ENCODE assay signal across 10 mouse cellular contexts in the genomic region with DNA sequence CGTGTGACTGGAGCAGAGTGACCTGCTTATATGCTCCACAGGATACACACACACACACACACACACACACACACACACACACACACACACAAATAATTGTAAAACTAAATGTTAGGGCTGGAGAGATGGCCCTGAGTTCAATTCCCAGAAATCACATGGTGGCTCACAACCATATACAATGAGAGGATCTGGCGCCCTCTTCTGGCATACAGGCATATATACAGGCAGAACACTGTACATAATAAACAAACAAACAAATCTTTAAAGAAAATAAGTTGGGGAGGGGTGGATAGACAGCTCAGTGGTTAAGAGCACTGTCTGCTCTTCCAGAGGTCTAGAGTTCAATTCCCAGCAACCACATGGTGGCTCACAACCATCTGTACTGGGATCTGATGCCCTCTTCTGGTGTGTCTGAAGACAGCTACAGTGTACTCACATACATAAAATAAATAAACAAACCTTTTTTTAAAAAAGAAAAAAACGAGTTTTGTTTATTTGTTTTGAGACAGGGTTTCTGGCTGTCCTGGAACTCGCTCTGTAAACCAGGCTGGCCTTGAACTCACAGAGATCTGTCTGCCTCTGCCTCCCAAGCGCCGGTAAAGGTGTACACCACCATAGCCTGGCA. TPM values are rescaled to one million over a fixed set of nuclear protein-coding genes. Genes with fewer than 3 reads are reported as not detected.
A peak's percentile ranks its signal among the peaks of the same experiment; 100 is the strongest.
DNase-seq lines count a peak whose midpoint lies in the region; ATAC-seq and TF ChIP-seq lines count a peak whose summit lies in the region.
"Not testable (repeated sequence)": the region's sequence is repeated elsewhere in the genome, so short reads cannot be mapped to it uniquely, and the experiment has no call there.
"Had no signal": no experiment of that assay in that cellular context is flagged by ENCODE, and none has a peak within 500 bp of the region (broad histone marks: within the 10 kb centered on the region; RNA-seq: fewer than 3 reads in every experiment).

No protein-coding gene starts in this region.

- not testable (repeated sequence) for H3K9me3 ChIP-seq in ES-Bruce4 (replicated peaks; ENCODE audit: control insufficient read depth, insufficient read depth, low read length, poor library complexity, severe bottlenecking); forebrain, embryonic 11.5 days (ENCODE audit: control insufficient read depth, low read length); kidney, embryonic 16.5 days (ENCODE audit: low read length); liver, embryonic 14.5 days (ENCODE audit: control insufficient read depth, low read length); midbrain, embryonic 15.5 days; stomach, embryonic 16.5 days (replicated peaks; ENCODE audit: control insufficient read depth, low read length)

- ATAC-seq in forebrain, embryonic 11.5 days (replicated peaks; ENCODE audit: low FRiP score); kidney, embryonic 16.5 days (ENCODE audit: low FRiP score, low TSS enrichment); stomach, embryonic 16.5 days (ENCODE audit: insufficient read depth, low FRiP score): not testable (repeated sequence)
- peak; percentile 43 for ATAC-seq in liver, embryonic 14.5 days (ENCODE audit: insufficient read depth)
- ATAC-seq in midbrain, embryonic 15.5 days (replicated peaks), result peak; percentile 1; the same call in 1 of the 2 replicates

- DNase-seq in cerebellum, adult 2 months; forebrain, embryonic 11.5 days (ENCODE audit: low spot score); liver, embryonic 14.5 days (ENCODE audit: low read depth in 3 of 3, low spot score in 3 of 3): not testable (repeated sequence)
- peak; percentile 41 for DNase-seq in heart, postnatal 4 days

- WGBS in cerebellum, adult 2 months, result 27% methylated on average over 6 of the region's 6 CpGs
- whole genome bisulfite sequencing in forebrain, embryonic 11.5 days, result 37% methylated on average over 6 of the region's 6 CpGs
- 36% methylated on average over 6 of the region's 6 CpGs for WGBS in kidney, embryonic 16.5 days
- 22% methylated on average over 6 of the region's 6 CpGs for WGBS in liver, embryonic 14.5 days (ENCODE audit: insufficient replicate concordance)
- WGBS in midbrain, embryonic 15.5 days, result 36% methylated on average over 6 of the region's 6 CpGs
- WGBS in stomach, embryonic 16.5 days, result 31% methylated on average over 6 of the region's 6 CpGs

- not testable (repeated sequence) for H3K9ac ChIP-seq in ES-Bruce4 (ENCODE audit: low read depth, poor library complexity, severe bottlenecking); forebrain, embryonic 11.5 days (ENCODE audit: low read length); kidney, embryonic 16.5 days (replicated peaks; ENCODE audit: low read length); liver, embryonic 14.5 days (replicated peaks); midbrain, embryonic 15.5 days; stomach, embryonic 16.5 days (ENCODE audit: low read length)

- peak overlapping the region; percentile 92 for H3K4me3 ChIP-seq in ES-Bruce4 (ENCODE audit: low read depth, low read length)
- H3K4me3 ChIP-seq in cerebellum, adult 2 months (replicated peaks; ENCODE audit: insufficient read depth, low read depth, low read length), result peak overlapping the region; percentile 70
- peak overlapping the region; percentile 76; the same call in 1 of the 2 replicates for H3K4me3 ChIP-seq in forebrain, embryonic 11.5 days (ENCODE audit: low read depth, low read length)
- H3K4me3 ChIP-seq in kidney, embryonic 16.5 days (ENCODE audit: low read length), result peak overlapping the region; percentile 58; the same call in 1 of the 2 replicates
- peak overlapping the region; percentile 22 to 60; a peak in 3 of 4 replicates for H3K4me3 ChIP-seq in liver, embryonic 14.5 days (ENCODE audit: insufficient read depth in 1 of 2, low read depth in 2 of 2, low read length in 2 of 2)
- peak overlapping the region; percentile 87 for H3K4me3 ChIP-seq in midbrain, embryonic 15.5 days
- 0 out of 2 replicates have a peak overlapping the region, but pooled peaks have one; percentile 61 for H3K4me3 ChIP-seq in stomach, embryonic 16.5 days (replicated peaks; ENCODE audit: low read length)

- H3K4me2 ChIP-seq in forebrain, embryonic 11.5 days (ENCODE audit: low read depth, low read length, severe bottlenecking), result peak overlapping the region; percentile 86; the same call in 1 of the 2 replicates
- H3K4me2 ChIP-seq in kidney, embryonic 16.5 days (replicated peaks; ENCODE audit: low read depth, low read length), result peak overlapping the region; percentile 97
- peak overlapping the region; percentile 98 for H3K4me2 ChIP-seq in liver, embryonic 14.5 days (ENCODE audit: low read depth)
- H3K4me2 ChIP-seq in midbrain, embryonic 15.5 days, result peak overlapping the region; percentile 64
- H3K4me2 ChIP-seq in stomach, embryonic 16.5 days (ENCODE audit: low read depth, low read length), result peak overlapping the region; percentile 99

- H3K36me3 ChIP-seq in ES-Bruce4 (ENCODE audit: control insufficient read depth, insufficient read depth, low read length, poor library complexity, severe bottlenecking); forebrain, embryonic 11.5 days (ENCODE audit: control insufficient read depth, insufficient read depth, low read length); kidney, embryonic 16.5 days (ENCODE audit: insufficient read depth, low read length); liver, embryonic 14.5 days (replicated peaks; ENCODE audit: control insufficient read depth, insufficient read depth, low read depth); midbrain, embryonic 15.5 days (replicated peaks); stomach, embryonic 16.5 days (ENCODE audit: control insufficient read depth, insufficient read depth, low read length): not testable (repeated sequence)

- not testable (repeated sequence) for TF ChIP-seq EP300 in ES-Bruce4 (IDR thresholded peaks at IDR 0.05; ENCODE audit: insufficient read depth, low read depth, low read length); liver, embryonic 14.5 days (IDR thresholded peaks at IDR 0.05; ENCODE audit: low read depth)

- not testable (repeated sequence) for H3K27me3 ChIP-seq in ES-Bruce4 (ENCODE audit: control insufficient read depth, insufficient read depth, low read length, poor library complexity, severe bottlenecking); cerebellum, adult 2 months (ENCODE audit: control insufficient read depth, insufficient read depth, low read length)
- H3K27me3 ChIP-seq in forebrain, embryonic 11.5 days (ENCODE audit: control insufficient read depth, insufficient read depth, low read length), result peaks cover 36% of the 10 kb centered on the region
- peaks cover 50% of the 10 kb centered on the region for H3K27me3 ChIP-seq in kidney, embryonic 16.5 days (ENCODE audit: insufficient read depth, low read length)
- H3K27me3 ChIP-seq in liver, embryonic 14.5 days (ENCODE audit: control insufficient read depth, insufficient read depth, low read length), result peaks cover 59% of the 10 kb centered on the region
- peaks cover 40% of the 10 kb centered on the region for H3K27me3 ChIP-seq in midbrain, embryonic 15.5 days (replicated peaks)
- peaks cover 39% of the 10 kb centered on the region for H3K27me3 ChIP-seq in stomach, embryonic 16.5 days (ENCODE audit: control insufficient read depth, insufficient read depth, low read length)

- TF ChIP-seq CTCF in ES-Bruce4 (IDR thresholded peaks at IDR 0.05; ENCODE audit: low read depth, low read length), result not testable (repeated sequence)
- TF ChIP-seq CTCF in cerebellum, adult 2 months (IDR thresholded peaks at IDR 0.05; ENCODE audit: borderline replicate concordance, insufficient read depth, low read depth, low read length), result 0 out of 2 replicates have a peak, but pooled peaks have one; percentile 1
- TF ChIP-seq CTCF in liver, embryonic 14.5 days (IDR thresholded peaks at IDR 0.05; ENCODE audit: low read depth), result peak; percentile 83

- H3K27ac ChIP-seq in ES-Bruce4 (ENCODE audit: insufficient read depth, low read length), result peak overlapping the region; percentile 54; the same call in 1 of the 2 replicates
- not testable (repeated sequence) for H3K27ac ChIP-seq in cerebellum, adult 2 months (ENCODE audit: insufficient read depth, low read length); forebrain, embryonic 11.5 days (ENCODE audit: low read depth, low read length); kidney, embryonic 16.5 days (ENCODE audit: low read length); midbrain, embryonic 15.5 days; stomach, embryonic 16.5 days (ENCODE audit: low read length)
- H3K27ac ChIP-seq in liver, embryonic 14.5 days, result peak overlapping the region; percentile 9; the same call in 1 of the 2 replicates

- not testable (repeated sequence) for TF ChIP-seq POLR2A in ES-Bruce4 (IDR thresholded peaks at IDR 0.05; ENCODE audit: insufficient read depth, low read length); cerebellum, adult 2 months (IDR thresholded peaks at IDR 0.05; ENCODE audit: borderline replicate concordance, insufficient read depth, low read length)

- H3K4me1 ChIP-seq in ES-Bruce4 (ENCODE audit: control insufficient read depth, insufficient read depth, low read length); cerebellum, adult 2 months (ENCODE audit: control insufficient read depth, insufficient read depth, low read length); forebrain, embryonic 11.5 days (replicated peaks; ENCODE audit: control insufficient read depth, insufficient read depth, low read length); liver, embryonic 14.5 days (replicated peaks; ENCODE audit: control insufficient read depth in 2 of 2, insufficient read depth in 2 of 2, low read length in 1 of 2); stomach, embryonic 16.5 days (ENCODE audit: control insufficient read depth, insufficient read depth, low read length): not testable (repeated sequence)
- peaks cover 16% of the 10 kb centered on the region; the same call in 1 of the 2 replicates for H3K4me1 ChIP-seq in kidney, embryonic 16.5 days (ENCODE audit: insufficient read depth, low read length)
- peaks cover 29% of the 10 kb centered on the region for H3K4me1 ChIP-seq in midbrain, embryonic 15.5 days

RNA-seq across cellular contexts. Expression of a gene that starts 0.6 kb away (rescaled TPM):
- polyA plus RNA-seq in ES-Bruce4 (2011; ENCODE audit: insufficient read depth, insufficient read length, low read depth, missing spikeins), result 14.3 and 15.3 TPM in 2 replicates
- polyA plus RNA-seq in cerebellum, adult 2 months (2012; rRNA removed), result 96.9 and 101 TPM in 2 replicates
- polyA plus RNA-seq in forebrain, embryonic 11.5 days (2014; fragmentation: Nextera tagmentation; extraction: Ambion mirVana), result 47.3 and 54.7 TPM in 2 replicates
- 10 to 100 TPM; 30.2 to 32.3 TPM for total RNA-seq in heart, postnatal 4 days (2021)
- 8.0 and 9.4 TPM in 2 replicates for polyA plus RNA-seq in kidney, embryonic 16.5 days (2015; fragmentation: Nextera tagmentation; extraction: Ambion mirVana)
- polyA plus RNA-seq in liver, embryonic 14.5 days (2012; rRNA removed), result 2.9 and 4.1 TPM in 2 replicates
- 2.6 and 3.0 TPM in 2 replicates for polyA plus RNA-seq in liver, embryonic 14.5 days (2014; fragmentation: Nextera tagmentation; extraction: Ambion mirVana)
- polyA plus RNA-seq in midbrain, embryonic 15.5 days (2015; fragmentation: Nextera tagmentation; extraction: Ambion mirVana), result 112 and 121 TPM in 2 replicates
- 14.8 and 21.7 TPM in 2 replicates for polyA plus RNA-seq in stomach, embryonic 16.5 days (2015; fragmentation: Nextera tagmentation; extraction: Ambion mirVana)

RNA-seq across cellular contexts. Expression of a gene that starts 1.9 kb away (rescaled TPM):
- 5.7 and 6.1 TPM in 2 replicates for polyA plus RNA-seq in ES-Bruce4 (2011; ENCODE audit: insufficient read depth, insufficient read length, low read depth, missing spikeins)
- 1.1 and 2.0 TPM in 2 replicates for polyA plus RNA-seq in cerebellum, adult 2 months (2012; rRNA removed)
- polyA plus RNA-seq in forebrain, embryonic 11.5 days (2014; fragmentation: Nextera tagmentation; extraction: Ambion mirVana), result 0.44 TPM in 1 of 2 replicates, not detected in the other
- total RNA-seq in heart, postnatal 4 days (2021), result under 1 TPM in 1 of 2 experiments, not detected in 1; 0.26 TPM
- polyA plus RNA-seq in kidney, embryonic 16.5 days (2015; fragmentation: Nextera tagmentation; extraction: Ambion mirVana), result 0.22 TPM in 1 of 2 replicates, not detected in the other
- 0.04 TPM in 1 of 2 replicates, not detected in the other for polyA plus RNA-seq in liver, embryonic 14.5 days (2012; rRNA removed)
- polyA plus RNA-seq in liver, embryonic 14.5 days (2014; fragmentation: Nextera tagmentation; extraction: Ambion mirVana), result not detected in 2 replicates
- 1.1 and 1.7 TPM in 2 replicates for polyA plus RNA-seq in midbrain, embryonic 15.5 days (2015; fragmentation: Nextera tagmentation; extraction: Ambion mirVana)
- 0.17 TPM in 1 of 2 replicates, not detected in the other for polyA plus RNA-seq in stomach, embryonic 16.5 days (2015; fragmentation: Nextera tagmentation; extraction: Ambion mirVana)
- total RNA-seq: adrenal gland, adult 2 months; gastrocnemius, postnatal 4 days had no signal

RNA-seq across cellular contexts. Expression of a gene that starts 10.2 kb away (rescaled TPM):
- 75.7 and 90.0 TPM in 2 replicates for polyA plus RNA-seq in ES-Bruce4 (2011; ENCODE audit: insufficient read depth, insufficient read length, low read depth, missing spikeins)
- 30.8 and 32.9 TPM in 2 replicates for polyA plus RNA-seq in cerebellum, adult 2 months (2012; rRNA removed)
- polyA plus RNA-seq in forebrain, embryonic 11.5 days (2014; fragmentation: Nextera tagmentation; extraction: Ambion mirVana), result 52.8 and 53.0 TPM in 2 replicates
- 100 to 1,000 TPM; 117 to 119 TPM for total RNA-seq in heart, postnatal 4 days (2021)
- polyA plus RNA-seq in kidney, embryonic 16.5 days (2015; fragmentation: Nextera tagmentation; extraction: Ambion mirVana), result 81.0 and 86.9 TPM in 2 replicates
- polyA plus RNA-seq in liver, embryonic 14.5 days (2012; rRNA removed), result 35.3 and 39.9 TPM in 2 replicates
- 25.5 and 31.0 TPM in 2 replicates for polyA plus RNA-seq in liver, embryonic 14.5 days (2014; fragmentation: Nextera tagmentation; extraction: Ambion mirVana)
- 35.9 and 37.4 TPM in 2 replicates for polyA plus RNA-seq in midbrain, embryonic 15.5 days (2015; fragmentation: Nextera tagmentation; extraction: Ambion mirVana)
- 77.8 and 85.6 TPM in 2 replicates for polyA plus RNA-seq in stomach, embryonic 16.5 days (2015; fragmentation: Nextera tagmentation; extraction: Ambion mirVana)

RNA-seq across cellular contexts. Expression of a gene that starts 28.1 kb away (rescaled TPM):
- 0.68 and 1.1 TPM in 2 replicates for polyA plus RNA-seq in ES-Bruce4 (2011; ENCODE audit: insufficient read depth, insufficient read length, low read depth, missing spikeins)
- 0.67 and 0.71 TPM in 2 replicates for polyA plus RNA-seq in cerebellum, adult 2 months (2012; rRNA removed)
- polyA plus RNA-seq in forebrain, embryonic 11.5 days (2014; fragmentation: Nextera tagmentation; extraction: Ambion mirVana), result not detected in 2 replicates
- total RNA-seq in heart, postnatal 4 days (2021), result under 1 TPM; 0.52 to 0.86 TPM
- polyA plus RNA-seq in kidney, embryonic 16.5 days (2015; fragmentation: Nextera tagmentation; extraction: Ambion mirVana), result 0.17 and 0.22 TPM in 2 replicates
- 0.03 and 0.04 TPM in 2 replicates for polyA plus RNA-seq in liver, embryonic 14.5 days (2012; rRNA removed)
- polyA plus RNA-seq in liver, embryonic 14.5 days (2014; fragmentation: Nextera tagmentation; extraction: Ambion mirVana), result not detected in 2 replicates
- polyA plus RNA-seq in midbrain, embryonic 15.5 days (2015; fragmentation: Nextera tagmentation; extraction: Ambion mirVana), result 0.08 TPM in 1 of 2 replicates, not detected in the other
- 0.25 and 0.27 TPM in 2 replicates for polyA plus RNA-seq in stomach, embryonic 16.5 days (2015; fragmentation: Nextera tagmentation; extraction: Ambion mirVana)

RNA-seq across cellular contexts. Expression of a gene that starts 53.7 kb away (rescaled TPM):
- polyA plus RNA-seq in ES-Bruce4 (2011; ENCODE audit: insufficient read depth, insufficient read length, low read depth, missing spikeins), result 22.3 and 24.8 TPM in 2 replicates
- 39.1 and 40.1 TPM in 2 replicates for polyA plus RNA-seq in cerebellum, adult 2 months (2012; rRNA removed)
- 54.1 and 59.8 TPM in 2 replicates for polyA plus RNA-seq in forebrain, embryonic 11.5 days (2014; fragmentation: Nextera tagmentation; extraction: Ambion mirVana)
- total RNA-seq in heart, postnatal 4 days (2021), result 10 to 100 TPM; 54.7 to 60.0 TPM
- 42.9 and 44.6 TPM in 2 replicates for polyA plus RNA-seq in kidney, embryonic 16.5 days (2015; fragmentation: Nextera tagmentation; extraction: Ambion mirVana)
- 8.3 and 9.1 TPM in 2 replicates for polyA plus RNA-seq in liver, embryonic 14.5 days (2012; rRNA removed)
- polyA plus RNA-seq in liver, embryonic 14.5 days (2014; fragmentation: Nextera tagmentation; extraction: Ambion mirVana), result 12.8 and 14.6 TPM in 2 replicates
- polyA plus RNA-seq in midbrain, embryonic 15.5 days (2015; fragmentation: Nextera tagmentation; extraction: Ambion mirVana), result 37.9 and 41.1 TPM in 2 replicates
- 33.0 and 34.5 TPM in 2 replicates for polyA plus RNA-seq in stomach, embryonic 16.5 days (2015; fragmentation: Nextera tagmentation; extraction: Ambion mirVana)

Comparison
In these comparisons a context has a peak if more than half of its experiments do, and no peak if none do; other contexts are left out.
1. H3K4me3 ChIP-seq: peak in every context shown above with its lines; median percentile 92 in ES-Bruce4; 87 in midbrain, embryonic 15.5 days; 76 in forebrain, embryonic 11.5 days; 70 in cerebellum, adult 2 months; 61 in stomach, embryonic 16.5 days; 58 in kidney, embryonic 16.5 days; 41 in liver, embryonic 14.5 days.